Mouse (Mus musculus) granulocyte monocyte progenitor cell, adult 5-6 weeks (primary cell): ENCODE measurements at regions not wholly inside any gene's neighbourhood (a gene's known extent, or its start where the extent isn't known, plus 50 kb on each side); places are given as distances from the start of the nearest gene placed in this dataset.

ENCODE experiments used
- ATAC-seq: replicated peaks from 2 replicates; pipeline ENCODE4 v1.8.0; 2016; ENCODE audit warnings: mild to moderate bottlenecking, moderate TSS enrichment, inconsistent platforms; ENCODE audit not compliant: poor library complexity, severe bottlenecking

GRCm38 (mm10) chr14:15273107-15273506 lies 165.7 kb downstream of the Lrrc3b start:
- no peak for ATAC-seq

- ATAC-seq: no peak
Measured at GRCm38 (mm10) chr14:15272364-15272763, 166.4 kb downstream of the Lrrc3b start.

- ATAC-seq: no peak
Measured at GRCm38 (mm10) chr14:15266287-15266686, 172.5 kb downstream of the Lrrc3b start.

GRCm38 (mm10) chr14:15262996-15263395 lies 175.8 kb downstream of the Lrrc3b start:
- ATAC-seq: no peak

GRCm38 (mm10) chr14:15255729-15256128 lies 183.1 kb downstream of the Lrrc3b start:
- ATAC-seq: no peak

- peak; percentile 81 for ATAC-seq
Measured at GRCm38 (mm10) chr14:15205626-15206025, 233.2 kb downstream of the Lrrc3b start.

GRCm38 (mm10) chr14:15204284-15204683 lies 234.5 kb downstream of the Lrrc3b start:
- peak; percentile 70 for ATAC-seq
